ENCODE assay signal across 8 mouse cellular contexts in genomic region chr13:113224105-113224504, GRCm38 (mm10). TPM values are rescaled to one million over a fixed set of nuclear protein-coding genes. Genes with fewer than 3 reads are reported as not detected.
DNase-seq lines count a peak whose midpoint lies in the region; ATAC-seq and TF ChIP-seq lines count a peak whose summit lies in the region.

No protein-coding gene starts in this region.

- peak overlapping the region; percentile 30; the same call in 1 of the 2 replicates for H3K4me2 ChIP-seq in intestine, embryonic 15.5 days (replicated peaks)

- no peaks in the 10 kb centered on the region for H3K9me3 ChIP-seq in intestine, embryonic 15.5 days

- peak overlapping the region; percentile 71 for H3K27ac ChIP-seq in gastrocnemius, adult 2 months
- no peak overlapping the region for H3K27ac ChIP-seq in intestine, embryonic 15.5 days

- 22% methylated on average over 2 of the region's 2 CpGs for WGBS in intestine, embryonic 15.5 days

- H3K4me3 ChIP-seq in gastrocnemius, adult 2 months = peak overlapping the region; percentile 55
- H3K4me3 ChIP-seq in intestine, embryonic 15.5 days (replicated peaks) = no peak overlapping the region

- ATAC-seq in intestine, embryonic 15.5 days = 0 out of 2 replicates have a peak, but pooled peaks have one; percentile 39

- H3K27me3 ChIP-seq in intestine, embryonic 15.5 days (replicated peaks) = no peaks in the 10 kb centered on the region

- TF ChIP-seq CTCF in gastrocnemius, adult 2 months (IDR thresholded peaks at IDR 0.05) = no peak

- DNase-seq in urinary bladder, postnatal 36 days (ENCODE audit: low spot score in 2 of 2) = peak; percentile 11 to 23
- DNase-seq in urinary bladder, adult 18-20 months (ENCODE audit: low spot score in 2 of 2) = no peak
- peak; percentile 26 for DNase-seq in gastrocnemius, adult 2 months
- DNase-seq in left cerebral cortex, postnatal 14 days (ENCODE audit: low spot score in 2 of 2) = peak; percentile 54 to 82
- DNase-seq in ovary, postnatal 10 days (ENCODE audit: low spot score) = peak; percentile 7
- DNase-seq in yolk sac, embryonic 10.5 days (ENCODE audit: low spot score) = no peak
- no peak for DNase-seq in cerebellum, adult 11 months

- intact Hi-C loops in gastrocnemius, adult 2 months (cut with DNase I) = no loop called here
- intact Hi-C loops in left cerebral cortex, postnatal 14 days (cut with DNase I) = no loop called here

- peaks cover 5% of the 10 kb centered on the region; the same call in 1 of the 2 replicates for H3K4me1 ChIP-seq in intestine, embryonic 15.5 days (replicated peaks)

- H3K36me3 ChIP-seq in intestine, embryonic 15.5 days = no peaks in the 10 kb centered on the region

- H3K9ac ChIP-seq in intestine, embryonic 15.5 days = no peak overlapping the region

RNA-seq across cellular contexts. Expression of gene Gzmk, which starts 1.6 kb away (rescaled TPM):
- total RNA-seq in gastrocnemius, adult 2 months (2021) = not detected
- not detected in 2 replicates for polyA plus RNA-seq in intestine, embryonic 15.5 days (2015; fragmentation: Nextera tagmentation; extraction: Ambion mirVana)
- not detected for total RNA-seq in left cerebral cortex, postnatal 14 days (2021)

RNA-seq across cellular contexts. Expression of gene Esm1, which starts 14.6 kb away (rescaled TPM):
- under 1 TPM; 0.25 to 0.38 TPM for total RNA-seq in gastrocnemius, adult 2 months (2021)
- 4.2 and 4.5 TPM in 2 replicates for polyA plus RNA-seq in intestine, embryonic 15.5 days (2015; fragmentation: Nextera tagmentation; extraction: Ambion mirVana)
- under 1 TPM; 0.61 to 0.66 TPM for total RNA-seq in left cerebral cortex, postnatal 14 days (2021)

Comparison
In these comparisons a context has a peak if more than half of its experiments do, and no peak if none do; other contexts are left out.
1. DNase-seq: peak in urinary bladder, postnatal 36 days (2 of 2), gastrocnemius, adult 2 months (single experiment), left cerebral cortex, postnatal 14 days (2 of 2) and ovary, postnatal 10 days (single experiment); none in urinary bladder, adult 18-20 months (0 of 2), yolk sac, embryonic 10.5 days (single experiment) and cerebellum, adult 11 months (single experiment).